In the genomic region with DNA sequence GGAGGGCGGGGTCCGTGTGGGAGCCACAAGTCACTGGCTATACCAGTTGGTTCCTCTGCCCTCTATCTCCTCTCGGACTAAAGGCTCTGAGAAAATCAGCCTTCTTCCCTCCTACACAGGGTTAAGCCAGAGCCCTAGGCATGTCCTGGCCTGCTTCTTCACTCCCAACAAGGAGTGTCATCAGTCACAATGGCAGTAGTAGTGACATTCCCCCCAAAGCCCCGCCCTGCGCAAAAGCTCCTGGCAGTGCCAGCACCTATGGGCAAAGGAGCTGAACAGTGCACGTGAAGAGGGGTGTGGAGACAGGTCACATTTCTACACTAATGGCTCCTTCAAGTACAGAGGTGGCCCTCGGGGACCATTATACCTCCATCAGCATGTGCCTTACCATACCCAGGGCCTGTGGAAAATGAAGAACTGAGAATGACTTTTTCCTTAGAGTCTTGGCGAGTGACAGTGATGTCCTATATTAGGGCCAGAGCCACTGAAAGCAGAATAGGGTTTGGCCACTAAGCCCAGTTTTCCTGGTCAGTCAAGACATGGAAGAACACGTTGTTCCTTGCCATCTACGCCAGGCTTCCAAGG, we compare ENCODE assay signal across 36 mouse cellular contexts. TPM values are rescaled to one million over a fixed set of nuclear protein-coding genes. Genes with fewer than 3 reads are reported as not detected.
A peak's percentile ranks its signal among the peaks of the same experiment; 100 is the strongest.
DNase-seq lines count a peak whose midpoint lies in the region; ATAC-seq and TF ChIP-seq lines count a peak whose summit lies in the region.
"Had no signal": no experiment of that assay in that cellular context is flagged by ENCODE, and none has a peak within 500 bp of the region (broad histone marks: within the 10 kb centered on the region; RNA-seq: fewer than 3 reads in every experiment).

No protein-coding gene starts in this region.

- TF ChIP-seq CTCF in CH12.LX (conservative IDR thresholded peaks at IDR 0.05 in 1 of 2, IDR thresholded peaks at IDR 0.05 in 1 of 2; ENCODE audit: low read depth in 2 of 2, low read length in 2 of 2), result no peak
- no peak for TF ChIP-seq CTCF in stomach, postnatal 0 days (IDR thresholded peaks at IDR 0.05; ENCODE audit: low read depth)

- in situ Hi-C loops in CH12.LX (cut with MboI; ENCODE audit: low pct_ligation_motif_present, low pct_unique_long_range_greater_than_20kb, low sequenced_read_pairs), result no loop called here

- peaks cover 7 to 15% of the 10 kb centered on the region in 2 experiments for H3K4me1 ChIP-seq in CH12.LX (ENCODE audit: control insufficient read depth in 1 of 2, insufficient read depth in 2 of 2)
- peaks cover 62% of the 10 kb centered on the region for H3K4me1 ChIP-seq in intestine, embryonic 16.5 days (ENCODE audit: control insufficient read depth, insufficient read depth, low read length)
- peaks cover 12% of the 10 kb centered on the region for H3K4me1 ChIP-seq in stomach, postnatal 0 days (replicated peaks; ENCODE audit: control insufficient read depth, insufficient read depth)

- TF ChIP-seq RAD21 in CH12.LX (IDR thresholded peaks at IDR 0.05; ENCODE audit: low read depth, low read length), result no peak

- no peak overlapping the region for H3K27ac ChIP-seq in CH12.LX (ENCODE audit: insufficient read depth, low read depth)
- H3K27ac ChIP-seq in intestine, embryonic 16.5 days (ENCODE audit: low read length), result peak overlapping the region; percentile 53
- H3K27ac ChIP-seq in stomach, postnatal 0 days (replicated peaks), result peak overlapping the region; percentile 74
- H3K27ac ChIP-seq: embryonic facial prominence, embryonic 15.5 days; kidney, postnatal 0 days; liver, embryonic 12.5 days; neural tube, embryonic 12.5 days had no signal

- 86% methylated on average over 10 of the region's 10 CpGs for WGBS in intestine, embryonic 16.5 days
- WGBS in stomach, postnatal 0 days, result 71% methylated on average over 10 of the region's 10 CpGs

- dilution Hi-C loops in CH12.LX (cut with MboI; ENCODE audit: extremely low pct_ligation_motif_present, extremely low pct_unique_long_range_greater_than_20kb, low sequenced_read_pairs), result no loop called here

- H3K4me2 ChIP-seq in CH12.LX (ENCODE audit: insufficient read depth, low read depth, poor library complexity, severe bottlenecking), result no peak overlapping the region
- H3K4me2 ChIP-seq in intestine, embryonic 16.5 days (ENCODE audit: low read depth, low read length), result no peak overlapping the region
- H3K4me2 ChIP-seq in stomach, postnatal 0 days (replicated peaks; ENCODE audit: low read depth), result no peak overlapping the region
- H3K4me2 ChIP-seq: embryonic facial prominence, embryonic 15.5 days; liver, embryonic 12.5 days; midbrain, embryonic 11.5 days; neural tube, embryonic 12.5 days had no signal

- no peak overlapping the region for H3K4me3 ChIP-seq in CH12.LX (replicated peaks in 1 of 3; ENCODE audit: low read depth in 2 of 3, low read length in 2 of 3, poor library complexity in 1 of 3)
- no peak overlapping the region for H3K4me3 ChIP-seq in intestine, embryonic 16.5 days (ENCODE audit: low read length)
- H3K4me3 ChIP-seq in stomach, postnatal 0 days (ENCODE audit: low read depth, low read length), result no peak overlapping the region
- H3K4me3 ChIP-seq: embryonic facial prominence, embryonic 15.5 days; liver, embryonic 12.5 days; myocyte; neural tube, embryonic 12.5 days had no signal

- no peak for TF ChIP-seq POLR2A in CH12.LX (IDR thresholded peaks at IDR 0.05; ENCODE audit: low read depth, low read length)

- no peaks in the 10 kb centered on the region for H3K9me3 ChIP-seq in CH12.LX (replicated peaks; ENCODE audit: low read length)
- no peaks in the 10 kb centered on the region for H3K9me3 ChIP-seq in intestine, embryonic 16.5 days (ENCODE audit: control insufficient read depth, low read length)
- no peaks in the 10 kb centered on the region for H3K9me3 ChIP-seq in stomach, postnatal 0 days (ENCODE audit: control insufficient read depth, low read length)
- H3K9me3 ChIP-seq: embryonic facial prominence, embryonic 15.5 days; liver, embryonic 12.5 days; neural tube, embryonic 12.5 days had no signal

- no peak overlapping the region for H3K9ac ChIP-seq in CH12.LX (ENCODE audit: insufficient read depth, low read depth)
- no peak overlapping the region for H3K9ac ChIP-seq in intestine, embryonic 16.5 days (ENCODE audit: low read depth, low read length)
- no peak overlapping the region for H3K9ac ChIP-seq in stomach, postnatal 0 days (ENCODE audit: low read length)
- H3K9ac ChIP-seq: embryonic facial prominence, embryonic 15.5 days; liver, embryonic 12.5 days; liver, postnatal 0 days; neural tube, embryonic 12.5 days had no signal

- TF ChIP-seq EP300 in CH12.LX (IDR thresholded peaks at IDR 0.05; ENCODE audit: low read length), result peak; percentile 78
- TF ChIP-seq EP300 in stomach, postnatal 0 days (optimal IDR thresholded peaks at IDR 0.05), result no peak

- peak; percentile 84 for DNase-seq in heart, adult 11 months
- no peak for DNase-seq in heart, postnatal 14 days
- DNase-seq in CH12.LX (ENCODE audit: extremely low read depth), result peak; percentile 13
- DNase-seq in stomach, postnatal 0 days (ENCODE audit: low spot score), result peak; percentile 51
- no peak for DNase-seq in kidney, adult 11 months
- DNase-seq: adrenal gland, postnatal 14 days; cerebellum, adult 11 months; cerebellum, postnatal 10 days; gastrocnemius, postnatal 25 days; kidney, adult 8-10 months; kidney, postnatal 4 days; left cerebral cortex, postnatal 4 days; liver, postnatal 0 days; lung, postnatal 36 days; right cerebral cortex, adult 18-20 months; right cerebral cortex, postnatal 4 days; thymus, adult 2 months; thymus, postnatal 36 days had no signal

- intact Hi-C loops in heart, postnatal 14 days (cut with DNase I), result no loop called here

- no peaks in the 10 kb centered on the region for H3K36me3 ChIP-seq in CH12.LX (replicated peaks in 1 of 2; ENCODE audit: control insufficient read depth in 1 of 2, insufficient read depth in 1 of 2, low read length in 1 of 2)
- peaks cover 10% of the 10 kb centered on the region for H3K36me3 ChIP-seq in intestine, embryonic 16.5 days (ENCODE audit: control insufficient read depth, insufficient read depth, low read length)
- H3K36me3 ChIP-seq in stomach, postnatal 0 days (ENCODE audit: control insufficient read depth, insufficient read depth, low read length), result no peaks in the 10 kb centered on the region; the same call in 1 of the 2 replicates
- H3K36me3 ChIP-seq: liver, embryonic 12.5 days had no signal

- H3K79me2 ChIP-seq in CH12.LX (replicated peaks; ENCODE audit: control insufficient read depth, extremely low read depth, insufficient read depth, poor library complexity, severe bottlenecking), result no peaks in the 10 kb centered on the region

- H3K27me3 ChIP-seq in CH12.LX (replicated peaks), result peaks cover 2% of the 10 kb centered on the region
- no peaks in the 10 kb centered on the region for H3K27me3 ChIP-seq in intestine, embryonic 16.5 days (replicated peaks; ENCODE audit: control insufficient read depth, insufficient read depth, low read length)
- no peaks in the 10 kb centered on the region for H3K27me3 ChIP-seq in stomach, postnatal 0 days (ENCODE audit: control insufficient read depth, insufficient read depth, low read length)
- H3K27me3 ChIP-seq: embryonic facial prominence, embryonic 15.5 days; neural tube, embryonic 12.5 days; Patski had no signal

- ATAC-seq in intestine, embryonic 16.5 days, result no peak
- ATAC-seq in stomach, postnatal 0 days (ENCODE audit: low FRiP score, low TSS enrichment), result 0 out of 2 replicates have a peak, but pooled peaks have one; percentile 5
- ATAC-seq in inflammation-experienced regulatory T-cells, adult 6 months, result no peak
- ATAC-seq: forebrain, embryonic 14.5 days; liver, embryonic 12.5 days; liver, postnatal 0 days; Patski had no signal

TF ChIP-seq in CH12.LX, 34 proteins besides CTCF, POLR2A, EP300 and RAD21 (continues in another document):
- TF ChIP-seq ZKSCAN1 (IDR thresholded peaks at IDR 0.05; ENCODE audit: borderline replicate concordance, low read depth, low read length) (no peak), HCFC1 (IDR thresholded peaks at IDR 0.05; ENCODE audit: low read depth, low read length) (no peak), ZMIZ1 (IDR thresholded peaks at IDR 0.05; ENCODE audit: low read depth, low read length) (no peak), CHD2 (IDR thresholded peaks at IDR 0.05; ENCODE audit: low read length) (no peak), RCOR1 (conservative IDR thresholded peaks at IDR 0.05; ENCODE audit: low read depth, low read length) (0 out of 2 replicates have a peak, but pooled peaks have one; percentile 34), JUN (IDR thresholded peaks at IDR 0.05; ENCODE audit: insufficient read depth, low read depth, low read length) (no peak), ETS1 (conservative IDR thresholded peaks at IDR 0.05; ENCODE audit: low read depth, low read length) (peak; percentile 30; the same call in 1 of the 2 replicates), PAX5 (IDR thresholded peaks at IDR 0.05; ENCODE audit: low read length) (no peak), E2F4 (IDR thresholded peaks at IDR 0.05; ENCODE audit: insufficient replicate concordance, low read depth, low read length) (no peak)

RNA-seq across cellular contexts. Expression of a gene that starts 10.2 kb away (rescaled TPM):
- total RNA-seq in heart, postnatal 14 days (2021), result under 1 TPM in 1 of 2 experiments, not detected in 1; 0.22 TPM
- 0.34 and 0.42 TPM in 2 replicates for total RNA-seq in CH12.LX (2012; rRNA removed)
- total RNA-seq in CH12.LX (2014; rRNA removed), result not detected in 2 replicates
- polyA plus RNA-seq in CH12.LX (2012; ENCODE audit: insufficient read length, low read depth), result 0.11 and 0.34 TPM in 2 replicates
- 32.6 and 33.4 TPM in 2 replicates for polyA plus RNA-seq in intestine, embryonic 16.5 days (2015; fragmentation: Nextera tagmentation; extraction: Ambion mirVana)
- 32.0 and 35.7 TPM in 2 replicates for polyA plus RNA-seq in stomach, postnatal 0 days (2015; fragmentation: Nextera tagmentation; extraction: Ambion mirVana)
- under 1 TPM in 1 of 3 experiments, not detected in 2; 0.11 TPM for polyA plus RNA-seq in inflammation-experienced regulatory T-cells, adult 6 months (2017; shearing (Covaris generic))
- total RNA-seq: adrenal gland, postnatal 14 days; common myeloid progenitor, adult 5-6 weeks; gastrocnemius, postnatal 25 days; heart, postnatal 25 days; megakaryocyte, adult 5-6 weeks had no signal

RNA-seq across cellular contexts. Expression of a gene that starts 11.2 kb away (rescaled TPM):
- not detected for total RNA-seq in heart, postnatal 14 days (2021)
- total RNA-seq in CH12.LX (2012; rRNA removed) (not detected in 2 replicates), CH12.LX (2014; rRNA removed) (not detected in 2 replicates)
- polyA plus RNA-seq in CH12.LX (2012; ENCODE audit: insufficient read length, low read depth), result not detected in 2 replicates
- 0.28 and 0.56 TPM in 2 replicates for polyA plus RNA-seq in intestine, embryonic 16.5 days (2015; fragmentation: Nextera tagmentation; extraction: Ambion mirVana)
- polyA plus RNA-seq in stomach, postnatal 0 days (2015; fragmentation: Nextera tagmentation; extraction: Ambion mirVana), result 0.34 and 0.78 TPM in 2 replicates
- polyA plus RNA-seq in inflammation-experienced regulatory T-cells, adult 6 months (2017; shearing (Covaris generic)), result not detected
- total RNA-seq: adrenal gland, postnatal 14 days; common myeloid progenitor, adult 5-6 weeks; gastrocnemius, postnatal 25 days; heart, postnatal 25 days; megakaryocyte, adult 5-6 weeks; MEL had no signal
- polyA plus RNA-seq: embryonic facial prominence, embryonic 15.5 days; forebrain, embryonic 14.5 days; heart, embryonic 14.5 days; kidney, postnatal 0 days; liver, embryonic 12.5 days; liver, postnatal 0 days; lung, embryonic 16.5 days; midbrain, postnatal 0 days; neural tube, embryonic 12.5 days had no signal

RNA-seq across cellular contexts. Expression of a gene that starts 36.8 kb away (rescaled TPM):
- not detected for total RNA-seq in heart, postnatal 14 days (2021)
- total RNA-seq in CH12.LX (2012; rRNA removed), result not detected in 2 replicates
- not detected in 2 replicates for total RNA-seq in CH12.LX (2014; rRNA removed)
- polyA plus RNA-seq in CH12.LX (2012; ENCODE audit: insufficient read length, low read depth), result not detected in 2 replicates
- polyA plus RNA-seq in intestine, embryonic 16.5 days (2015; fragmentation: Nextera tagmentation; extraction: Ambion mirVana), result not detected in 2 replicates
- polyA plus RNA-seq in stomach, postnatal 0 days (2015; fragmentation: Nextera tagmentation; extraction: Ambion mirVana), result 0.12 TPM in 1 of 2 replicates, not detected in the other
- not detected for polyA plus RNA-seq in inflammation-experienced regulatory T-cells, adult 6 months (2017; shearing (Covaris generic))
- total RNA-seq: adrenal gland, postnatal 14 days; common myeloid progenitor, adult 5-6 weeks; gastrocnemius, postnatal 25 days; heart, postnatal 25 days; megakaryocyte, adult 5-6 weeks; MEL had no signal
- polyA plus RNA-seq: embryonic facial prominence, embryonic 15.5 days; heart, embryonic 14.5 days; hindbrain, embryonic 11.5 days; kidney, postnatal 0 days; liver, embryonic 12.5 days; liver, postnatal 0 days; lung, embryonic 16.5 days; midbrain, embryonic 11.5 days; neural tube, embryonic 12.5 days; Patski had no signal

Comparison
In these comparisons a context has a peak if more than half of its experiments do, and no peak if none do; other contexts are left out.
1. DNase-seq: peak in heart, adult 11 months (single experiment), CH12.LX (single experiment) and stomach, postnatal 0 days (single experiment); none in heart, postnatal 14 days (0 of 2) and kidney, adult 11 months (single experiment).
2. RNA of a gene that starts 10.2 kb away (polyA plus RNA-seq): 32.6 to 33.4 TPM in intestine, embryonic 16.5 days and 32.0 to 35.7 TPM in stomach, postnatal 0 days; 0.11 to 0.34 TPM in CH12.LX and 0.11 TPM in inflammation-experienced regulatory T-cells, adult 6 months; every median in the first group is over 10 times any median in the second.